Mouse (Mus musculus) intestine, postnatal 0 days (tissue): ENCODE data around the gene Gnptab. TPM values are rescaled to one million over a fixed set of nuclear protein-coding genes. Genes with fewer than 3 reads are reported as not detected.

Experiments
- ATAC-seq: fragments of 200-750 bp; cut with Nextera tagmentation; 2 replicates; pipeline ENCODE4 v1.8.0; 2017; ENCODE audit warnings: mild to moderate bottlenecking, moderate TSS enrichment, moderate library complexity
- H3K27ac ChIP-seq: fragments of 300-500 bp; sonication (generic); 2 replicates; pipeline ENCODE4 v1.5.1; 2014; ENCODE audit warnings: mild to moderate bottlenecking, low read depth, low read length, moderate library complexity
- H3K27me3 ChIP-seq: fragments of 300-500 bp; sonication (generic); replicated peaks from 2 replicates; pipeline ENCODE4 v1.6.1; 2014; ENCODE audit warnings: low read length, mixed read lengths; ENCODE audit not compliant: control insufficient read depth, insufficient read depth
- H3K36me3 ChIP-seq: fragments of 300-500 bp; sonication (generic); 2 replicates; pipeline ENCODE4 v1.6.1; 2014; ENCODE audit warnings: mild to moderate bottlenecking, moderate library complexity; ENCODE audit not compliant: control insufficient read depth, insufficient read depth
- H3K4me1 ChIP-seq: fragments of 300-500 bp; sonication (generic); replicated peaks from 2 replicates; pipeline ENCODE4 v1.6.1; 2014; ENCODE audit warnings: antibody characterized with exemption, low read length, mixed read lengths; ENCODE audit not compliant: control insufficient read depth, insufficient read depth
- H3K4me2 ChIP-seq: fragments of 300-500 bp; sonication (generic); replicated peaks from 2 replicates; pipeline ENCODE4 v1.6.1; 2014; ENCODE audit warnings: low read depth, mild to moderate bottlenecking, moderate library complexity
- H3K4me3 ChIP-seq: fragments of 300-500 bp; sonication (generic); 2 replicates; pipeline ENCODE4 v1.5.1; 2014; ENCODE audit warnings: low read depth, low read length
- H3K9ac ChIP-seq: fragments of 300-500 bp; sonication (generic); 2 replicates; pipeline ENCODE4 v1.6.1; 2014; ENCODE audit warnings: mild to moderate bottlenecking, low read depth, low read length
- H3K9me3 ChIP-seq: fragments of 300-500 bp; sonication (generic); 2 replicates; pipeline ENCODE4 v1.6.1; 2016; ENCODE audit warnings: mixed run types; ENCODE audit not compliant: control insufficient read depth
- CTCF ChIP-seq: sonication (generic); IDR thresholded peaks from 2 replicates; pipeline ENCODE4 v1.5.1; 2016; ENCODE audit warnings: low read depth, mild to moderate bottlenecking, control low read depth, antibody characterized with exemption, moderate library complexity
- WGBS: fragments of 180-500 bp; shearing (Covaris S2); extraction: QIAGEN DNeasy Blood & Tissue Kit; methylation state at CpG from one replicate; pipeline ENCODE4 v1.1.7; 2014; 5-methylcytosine and 5-hydroxymethylcytosine counted together
- polyA plus RNA-seq: library from polyadenylated mRNA; unstranded; fragments of >200 nt; fragmentation: Nextera tagmentation; extraction: Ambion mirVana; gene quantifications from 2 replicates; pipeline ENCODE4 v1.2.1, GENCODE M21; 2015

Gnptab gene
- polyA plus RNA-seq, 1 experiment from 2014 or later = 6.2 TPM

DNA sequence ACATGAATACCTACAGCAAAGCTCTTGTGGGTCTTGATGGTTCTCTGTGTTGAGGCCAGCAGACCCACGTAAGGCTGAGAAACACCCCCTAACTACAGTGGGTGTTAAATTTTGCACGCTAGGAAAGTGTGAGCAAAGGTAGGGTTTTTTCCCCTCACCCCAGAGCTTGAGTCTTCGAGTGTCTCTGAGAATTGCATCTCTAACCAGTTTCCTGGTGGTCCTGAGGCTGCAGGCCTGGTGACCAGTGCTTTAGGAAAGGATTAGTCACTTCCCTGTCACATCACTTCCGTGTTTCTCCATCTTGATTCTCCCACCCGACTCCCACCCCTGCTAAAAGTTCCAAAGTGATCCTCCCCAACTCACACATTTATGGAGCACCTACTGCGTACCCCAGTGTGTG is 25.3 kb downstream of the Gnptab start:
- TF ChIP-seq CTCF = no peak

DNA sequence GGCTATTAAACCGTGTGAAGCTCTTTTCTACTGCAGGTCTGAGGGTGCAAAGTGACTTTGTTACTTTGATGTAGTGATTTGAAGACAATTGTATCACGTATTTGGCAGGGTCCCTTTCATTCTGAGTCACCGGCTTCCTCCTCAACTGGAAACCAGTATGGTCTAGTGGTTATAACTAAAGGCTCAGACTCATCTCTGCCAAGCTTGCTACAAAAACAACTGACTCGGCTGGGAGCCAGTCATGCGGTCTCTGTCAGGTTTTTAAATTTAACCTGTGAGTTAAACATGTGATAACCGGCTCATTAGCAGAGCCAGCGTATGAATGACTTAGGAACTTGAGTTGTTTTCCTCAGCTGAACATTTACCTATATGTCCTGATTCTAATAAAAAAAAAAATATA is 26.9 kb downstream of the Gnptab start:
- no peaks in the 10 kb centered on the region for H3K9me3 ChIP-seq
- no peak overlapping the region for H3K4me3 ChIP-seq
- no peaks in the 10 kb centered on the region for H3K36me3 ChIP-seq
- no peaks in the 10 kb centered on the region for H3K4me1 ChIP-seq
- no peak for ATAC-seq
- no peak overlapping the region for H3K4me2 ChIP-seq
- no peak overlapping the region for H3K9ac ChIP-seq
- 79% methylated on average over 7 of the region's 7 CpGs for WGBS
- H3K27ac ChIP-seq = no peak overlapping the region
- no peaks in the 10 kb centered on the region for H3K27me3 ChIP-seq
- TF ChIP-seq CTCF = no peak

More for the DNA sequence above, 25.3 kb downstream of the Gnptab start:
- Histone ChIP-seq H3K27me3 (no peaks in the 10 kb centered on the region), H3K36me3 (no peaks in the 10 kb centered on the region), H3K27ac (no peak overlapping the region), H3K4me2 (no peak overlapping the region), H3K4me1 (no peaks in the 10 kb centered on the region), H3K4me3 (no peak overlapping the region), H3K9ac (no peak overlapping the region), H3K9me3 (no peaks in the 10 kb centered on the region)
- 78% methylated on average over 6 of the region's 6 CpGs for WGBS
- ATAC-seq = no peak

DNA sequence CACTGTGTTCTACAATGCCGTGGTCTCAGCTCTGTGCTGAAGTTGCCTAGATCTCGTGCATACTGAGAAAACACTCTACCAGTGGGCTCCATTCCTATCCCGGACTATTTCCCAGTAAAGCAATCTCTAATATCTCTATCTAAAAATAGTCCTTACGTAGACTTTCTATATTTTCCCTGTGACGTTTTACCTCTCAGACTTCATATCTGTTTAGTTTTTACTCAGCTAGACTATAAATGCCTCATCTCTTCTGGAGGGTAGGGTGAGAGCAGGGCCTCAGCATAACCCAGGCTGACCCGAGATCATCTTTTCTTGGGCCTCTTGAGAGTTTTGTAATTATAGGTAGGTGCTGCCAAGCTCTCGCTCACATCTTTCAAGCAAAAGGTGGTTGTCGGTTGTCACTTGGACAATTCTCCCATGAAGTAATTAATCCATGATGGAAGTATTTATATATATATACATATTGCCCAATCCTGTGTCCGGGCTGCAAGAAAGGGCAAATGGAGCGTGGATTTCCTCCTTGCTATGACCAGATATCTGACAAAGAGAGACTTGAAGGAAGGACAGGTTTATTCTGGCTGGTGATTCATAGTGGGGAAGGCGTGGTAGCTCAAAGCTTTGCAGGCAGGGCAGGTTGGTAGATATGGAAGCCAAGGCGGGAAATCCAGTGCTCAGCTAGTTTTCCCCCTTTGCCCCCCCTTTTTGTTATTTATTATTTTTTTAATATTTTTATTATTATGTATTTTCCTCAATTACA is 29.1 kb downstream of the Gnptab start:
- no peaks in the 10 kb centered on the region for H3K36me3 ChIP-seq
- H3K4me1 ChIP-seq = no peaks in the 10 kb centered on the region
- no peak for ATAC-seq
- 63% methylated on average over 12 of the region's 12 CpGs for WGBS
- H3K9me3 ChIP-seq = no peaks in the 10 kb centered on the region
- H3K27me3 ChIP-seq = no peaks in the 10 kb centered on the region
- no peak overlapping the region for H3K27ac ChIP-seq
- H3K9ac ChIP-seq = no peak overlapping the region
- H3K4me2 ChIP-seq = no peak overlapping the region
- TF ChIP-seq CTCF = no peak
- H3K4me3 ChIP-seq = no peak overlapping the region

DNA sequence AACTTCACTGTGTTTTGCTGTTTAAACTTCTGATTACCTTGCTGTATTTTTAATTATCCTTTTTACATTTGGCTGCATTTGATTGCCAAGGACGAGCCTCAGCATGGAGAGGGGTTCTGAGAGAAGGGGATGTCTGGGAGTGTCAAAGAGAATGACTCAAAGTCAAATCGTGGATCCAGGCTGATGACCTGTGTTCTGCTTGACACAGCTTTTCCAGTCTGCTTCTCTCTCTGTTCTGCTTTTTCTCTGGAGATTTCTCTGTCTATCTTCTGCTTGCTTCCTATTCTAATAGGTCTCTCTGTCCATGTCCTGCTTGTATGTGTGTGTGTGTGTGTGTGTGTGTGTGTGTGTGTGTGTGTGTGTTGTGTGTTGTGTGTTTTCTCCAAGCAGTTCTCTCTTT is 30.8 kb downstream of the Gnptab start:
- peaks cover 6% of the 10 kb centered on the region; the same call in 1 of the 2 replicates for H3K36me3 ChIP-seq
- no peak overlapping the region for H3K4me2 ChIP-seq
- ATAC-seq = no peak
- no peaks in the 10 kb centered on the region for H3K27me3 ChIP-seq
- no peaks in the 10 kb centered on the region for H3K4me1 ChIP-seq
- TF ChIP-seq CTCF = no peak
- H3K9ac ChIP-seq = no peak overlapping the region
- 60% methylated on average over 2 of the region's 2 CpGs for WGBS
- H3K9me3 ChIP-seq = no peaks in the 10 kb centered on the region
- H3K4me3 ChIP-seq = no peak overlapping the region
- no peak overlapping the region for H3K27ac ChIP-seq

DNA sequence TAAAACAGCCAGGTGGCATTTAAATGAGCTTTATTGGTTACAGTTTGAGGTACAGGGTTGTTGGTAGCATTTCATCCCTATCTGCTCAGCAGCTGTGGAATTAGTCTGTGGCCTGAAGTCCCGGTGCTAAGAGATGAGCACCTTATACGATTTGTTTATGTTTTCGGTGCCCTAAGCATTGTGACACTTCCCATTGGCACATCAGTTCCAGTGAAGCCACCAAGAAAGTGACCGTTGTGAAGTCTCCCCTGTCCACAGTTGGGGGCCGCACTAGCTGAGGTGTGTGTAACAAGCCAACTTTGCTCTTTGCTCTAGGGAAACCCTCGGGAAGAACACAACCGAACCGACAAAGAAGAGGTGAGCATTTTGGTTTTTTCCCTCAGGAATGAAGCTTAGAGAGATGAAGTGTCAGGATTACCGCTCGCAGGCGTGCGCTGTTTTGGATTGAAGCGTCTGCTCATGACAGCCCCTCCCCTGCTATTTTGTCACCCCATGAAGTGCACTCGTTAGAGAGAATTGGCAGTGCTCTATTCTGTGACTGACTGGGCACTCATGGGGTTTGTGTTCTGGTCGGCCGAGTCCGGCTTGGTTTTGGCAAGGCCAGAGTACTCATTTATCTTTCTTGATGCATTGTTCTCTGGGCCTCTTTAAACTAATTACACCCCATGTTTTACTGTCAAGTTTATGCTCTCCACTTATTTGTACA is 33.5 kb downstream of the Gnptab start:
- Histone ChIP-seq H3K36me3 (peaks cover 17% of the 10 kb centered on the region), H3K4me2 (no peak overlapping the region), H3K4me1 (no peaks in the 10 kb centered on the region), H3K9ac (no peak overlapping the region), H3K27me3 (no peaks in the 10 kb centered on the region), H3K9me3 (no peaks in the 10 kb centered on the region), H3K4me3 (no peak overlapping the region), H3K27ac (no peak overlapping the region)
- 78% methylated on average over 17 of the region's 17 CpGs for WGBS
- no peak for ATAC-seq
- no peak for TF ChIP-seq CTCF

- no peak for ATAC-seq
- H3K4me2 ChIP-seq = no peak overlapping the region
- no peaks in the 10 kb centered on the region for H3K27me3 ChIP-seq
- H3K9me3 ChIP-seq = no peaks in the 10 kb centered on the region
- H3K9ac ChIP-seq = no peak overlapping the region
- no peaks in the 10 kb centered on the region for H3K4me1 ChIP-seq
- H3K36me3 ChIP-seq = peaks cover 47% of the 10 kb centered on the region
- WGBS = 88% methylated on average over 5 of the region's 5 CpGs
- no peak for TF ChIP-seq CTCF
- H3K27ac ChIP-seq = no peak overlapping the region
- no peak overlapping the region for H3K4me3 ChIP-seq
These were observed 38.8 kb downstream of the Gnptab start for GRCm38 (mm10) chr10:88417686-88418085.
